Mouse (Mus musculus): ENCODE results near the gene Gm47996. TPM values are rescaled to one million over a fixed set of nuclear protein-coding genes. Genes with fewer than 3 reads are reported as not detected.
A peak's percentile ranks its signal among the peaks of the same experiment; 100 is the strongest.

The Gm47996 gene
- total RNA-seq, 2 experiments from 2014 or later = not detected

GRCm38 (mm10) chr1:151244013-151244412 lies 34.1 kb downstream of the Gm47996 start:
- DNase-seq = no peak

DNA sequence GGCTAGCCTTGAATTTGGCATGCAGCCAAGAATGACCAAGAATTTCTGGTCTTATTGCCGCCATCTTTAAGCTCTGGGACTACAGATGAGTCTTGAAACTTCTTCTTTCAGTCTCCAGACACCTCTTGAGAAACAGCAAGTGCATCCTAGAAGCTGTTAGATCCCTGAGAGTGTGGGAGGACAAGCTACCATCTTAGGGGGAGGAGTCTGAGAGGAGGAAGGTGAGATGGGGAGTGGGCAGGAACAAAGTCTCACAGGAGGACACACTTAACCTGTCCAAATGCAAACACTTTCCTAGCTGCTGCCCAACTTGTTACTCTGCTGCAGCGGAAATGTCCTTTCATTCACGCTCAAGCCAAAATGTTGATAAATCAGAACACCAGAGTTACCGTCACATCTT lies 34.8 kb downstream of the Gm47996 start:
- intact Hi-C loops (cut with DNase I) = no loop called here
- no peak for DNase-seq

More at GRCm38 (mm10) chr1:151244013-151244412, 34.1 kb downstream of the Gm47996 start:
- intact Hi-C loops (cut with DNase I) = no loop called here

GRCm38 (mm10) chr1:151245165-151245564 lies 35.2 kb downstream of the Gm47996 start:
- intact Hi-C loops (cut with DNase I) = no loop called here
- no peak for DNase-seq

DNA sequence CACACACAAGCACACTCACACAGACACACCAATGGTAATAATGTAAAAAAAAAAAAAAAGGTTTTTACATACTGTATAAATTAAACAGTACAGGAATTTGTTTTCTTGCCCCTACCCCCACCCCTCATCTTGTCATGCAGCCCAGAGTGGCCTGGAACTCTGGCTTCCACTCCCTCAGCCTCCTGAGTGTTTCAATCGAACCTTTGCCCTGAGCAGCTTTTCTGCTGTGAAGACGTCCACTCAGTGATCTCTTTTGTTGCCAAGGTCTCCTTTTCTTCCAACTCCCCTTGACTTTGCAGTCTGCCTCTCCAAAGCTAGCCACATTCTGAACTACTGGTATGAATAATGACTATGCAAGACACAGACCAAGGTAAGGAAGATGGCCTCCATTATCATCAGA lies 35.9 kb downstream of the Gm47996 start:
- no peak for DNase-seq
- intact Hi-C loops (cut with DNase I) = no loop called here

DNA sequence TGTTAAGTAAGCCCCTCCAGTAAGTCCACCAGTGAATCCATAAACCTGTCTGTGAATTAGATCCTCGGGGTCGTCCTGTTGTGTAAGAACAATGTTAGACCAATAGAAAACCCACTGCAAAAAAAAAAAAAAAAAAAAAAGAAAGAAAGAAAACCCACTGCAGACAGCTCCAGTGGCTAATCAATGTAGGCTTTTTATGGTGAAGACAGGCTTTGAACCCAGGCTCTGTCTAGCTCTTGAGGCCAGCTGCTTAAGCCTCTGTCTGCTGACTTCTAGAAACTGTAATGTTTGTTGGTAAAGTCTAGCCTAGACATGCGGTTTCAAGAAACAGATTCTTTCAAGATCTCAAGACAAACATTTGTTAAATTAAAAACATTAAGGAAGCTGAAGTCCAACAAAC lies 40.2 kb downstream of the Gm47996 start:
- intact Hi-C loops (cut with DNase I) = no loop called here
- DNase-seq = no peak

DNA sequence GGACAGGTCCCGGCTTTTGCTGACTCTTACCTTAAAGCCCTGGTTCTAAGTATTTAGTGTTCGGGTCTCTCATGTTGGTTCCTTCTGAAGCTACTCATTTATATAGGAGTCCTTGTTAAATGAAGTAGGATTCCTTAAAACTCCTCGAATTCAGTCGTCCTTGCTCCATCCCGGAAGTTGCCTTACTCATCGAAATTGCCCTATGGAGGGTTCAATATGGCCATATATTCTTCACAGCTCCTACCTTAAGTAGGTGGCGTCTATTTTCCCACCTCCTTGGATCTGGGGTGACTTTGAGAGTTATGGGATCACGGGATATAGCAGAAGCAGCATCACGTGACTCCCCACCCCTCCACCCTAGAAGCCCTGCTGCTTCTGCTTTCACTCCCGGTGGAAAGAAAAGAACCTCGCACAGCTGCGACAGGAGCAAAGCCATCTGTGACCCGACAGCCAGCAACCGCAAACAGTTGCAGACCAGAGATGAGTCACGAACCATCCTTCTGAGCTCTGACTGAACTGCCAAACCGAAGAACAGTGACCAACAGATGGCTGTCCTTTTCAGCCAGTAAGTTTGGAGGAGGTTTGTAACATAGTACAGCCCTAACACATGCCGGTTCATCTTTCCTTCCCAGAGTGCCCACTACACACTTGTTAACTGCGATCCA lies 40.7 kb downstream of the Gm47996 start:
- DNase-seq = peak; percentile 60 to 68
- intact Hi-C loops (cut with DNase I) = no loop called here

- intact Hi-C loops (cut with DNase I) = no loop called here
- DNase-seq = no peak
Measured at GRCm38 (mm10) chr1:151251194-151252010, 41.5 kb downstream of the Gm47996 start.

DNA sequence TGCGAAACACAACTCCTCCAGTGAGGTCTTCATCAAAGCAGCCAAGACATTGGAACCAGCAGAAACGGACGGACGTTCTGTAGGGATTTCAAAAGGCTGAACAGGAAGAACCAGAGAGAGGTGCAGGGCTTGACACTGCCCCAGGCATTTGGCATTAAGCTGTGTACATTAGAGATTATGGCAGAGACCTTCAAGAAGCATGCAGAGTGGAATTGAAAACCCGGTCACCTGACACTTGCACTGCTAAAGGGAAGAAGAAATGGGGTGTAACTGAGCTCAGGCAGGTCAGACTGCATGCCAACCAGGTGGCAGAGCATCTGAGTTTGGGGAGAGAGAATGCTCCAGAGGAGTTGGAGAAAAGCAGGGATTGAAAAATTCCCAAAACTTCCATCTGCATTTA lies 45.5 kb downstream of the Gm47996 start:
- intact Hi-C loops (cut with DNase I) = no loop called here
- no peak for DNase-seq

DNA sequence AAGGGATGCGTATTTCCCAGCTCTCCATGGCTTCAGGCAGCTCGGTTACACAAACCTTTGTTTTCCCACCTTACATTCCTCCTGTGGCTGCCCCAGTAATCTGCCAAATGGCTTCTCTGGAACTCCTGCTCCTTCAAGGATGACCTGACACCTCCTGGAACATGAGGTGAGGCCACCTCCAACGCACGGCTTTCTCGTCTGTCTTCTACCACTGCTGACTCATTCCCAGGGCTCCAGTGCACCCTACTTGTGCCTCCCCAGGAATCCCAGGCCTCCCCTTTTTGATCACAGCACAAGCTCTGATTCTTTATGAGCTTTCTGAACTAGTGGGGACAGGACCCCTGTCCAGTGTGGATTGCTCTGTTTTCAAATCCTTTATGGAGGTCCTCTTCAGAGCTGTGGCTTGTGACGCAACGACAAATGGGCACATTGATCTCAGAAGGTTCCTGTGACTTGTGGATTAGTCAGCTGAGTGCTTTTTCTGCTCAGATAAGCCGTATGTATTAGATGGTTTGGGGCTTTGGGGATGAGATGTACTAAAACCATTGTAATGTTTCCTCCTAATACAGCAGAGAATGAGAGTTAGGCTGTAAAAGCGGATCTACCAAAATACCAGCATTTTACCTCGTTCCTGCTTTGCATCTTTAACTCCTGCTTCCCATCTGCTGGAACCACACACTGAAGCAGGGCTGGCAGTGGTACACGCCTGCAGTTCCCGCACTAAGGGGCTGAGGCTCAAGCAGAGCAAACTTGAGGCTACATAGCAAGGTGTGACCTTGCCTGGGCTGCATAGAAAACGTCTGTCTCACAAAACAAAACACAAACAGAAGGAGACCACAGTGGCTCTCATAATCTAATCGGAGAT lies 48.4 kb downstream of the Gm47996 start:
- no peak for DNase-seq
- intact Hi-C loops (cut with DNase I) = no loop called here

DNA sequence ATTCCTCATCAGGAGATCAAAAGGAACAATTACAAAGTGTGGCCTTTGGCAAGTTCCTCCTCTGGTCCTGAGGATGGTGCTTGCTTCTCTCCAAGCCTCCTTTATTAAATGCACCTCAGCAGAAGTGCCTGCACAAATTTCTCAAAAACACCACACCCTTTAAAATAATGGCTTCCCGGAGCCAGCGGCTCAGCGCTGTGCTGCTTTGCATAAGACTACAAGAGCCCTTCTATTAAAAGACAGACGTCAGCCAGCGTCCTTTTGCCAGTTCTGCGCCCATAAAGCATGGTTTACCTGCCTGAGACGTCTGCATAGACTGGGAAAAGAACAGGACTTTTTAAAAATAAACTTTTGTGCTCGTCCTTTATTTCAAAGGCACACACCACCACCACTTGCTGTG lies 49.1 kb downstream of the Gm47996 start:
- intact Hi-C loops (cut with DNase I) = no loop called here

More for the DNA sequence above, 49.1 kb downstream of the Gm47996 start:
- no peak for DNase-seq

Other genes starting within 250 kb of the Gm47996 start
- gene Hmcn1, start 216.7 kb upstream of the Gm47996 start, total RNA-seq (2021) = 10 to 100 TPM; 24.6 to 25.6 TPM
- under 1 TPM; 0.61 to 0.91 TPM for gene Gm47985, start 27.6 kb upstream of the Gm47996 start, total RNA-seq (2021)
- not detected for gene Gm8947, start 17.8 kb upstream of the Gm47996 start, total RNA-seq (2021)
- gene Gm47995, start 11.7 kb upstream of the Gm47996 start, total RNA-seq (2021) = not detected
- gene 3110040M04Rik, start 6.0 kb upstream of the Gm47996 start, total RNA-seq (2021) = not detected
- gene Ivns1abp, start 134.3 kb downstream of the Gm47996 start, total RNA-seq (2021) = 100 to 1,000 TPM; 450 to 452 TPM
- gene Swt1, start 218.3 kb downstream of the Gm47996 start, total RNA-seq (2021) = 10 to 100 TPM; 10.0 to 12.1 TPM
- gene Trmt1l, start 218.4 kb downstream of the Gm47996 start, total RNA-seq (2021) = 10 to 100 TPM; 19.5 to 22.7 TPM